27 mouse cellular contexts compared by ENCODE assay signal in genomic region chr5:29471396-29471795, GRCm38 (mm10). TPM values are rescaled to one million over a fixed set of nuclear protein-coding genes. Genes with fewer than 3 reads are reported as not detected.
"Had no signal": no experiment of that assay in that cellular context is flagged by ENCODE, and none has a peak within 500 bp of the region (broad histone marks: within the 10 kb centered on the region; RNA-seq: fewer than 3 reads in every experiment).

No protein-coding gene starts in this region.

- H3K27ac ChIP-seq: liver, embryonic 13.5 days; midbrain, embryonic 13.5 days; neural tube, embryonic 13.5 days; stomach, embryonic 15.5 days had no signal

- H3K9me3 ChIP-seq: liver, embryonic 13.5 days; midbrain, embryonic 13.5 days; neural tube, embryonic 13.5 days; stomach, embryonic 15.5 days had no signal

- H3K36me3 ChIP-seq: liver, embryonic 13.5 days; midbrain, embryonic 13.5 days; neural tube, embryonic 13.5 days; stomach, embryonic 15.5 days had no signal

- H3K9ac ChIP-seq: liver, embryonic 13.5 days; midbrain, embryonic 13.5 days; neural tube, embryonic 13.5 days; stomach, embryonic 15.5 days had no signal

- H3K4me2 ChIP-seq: liver, embryonic 13.5 days; midbrain, embryonic 13.5 days; neural tube, embryonic 13.5 days had no signal

- ATAC-seq: midbrain, embryonic 13.5 days had no signal

- H3K4me3 ChIP-seq: liver, embryonic 13.5 days; midbrain, embryonic 13.5 days; neural tube, embryonic 13.5 days; stomach, embryonic 15.5 days had no signal

- DNase-seq: kidney, adult 18-20 months; kidney, adult 9 months; kidney, postnatal 14 days; kidney, postnatal 4 days; left cerebral cortex, postnatal 4 days; liver, embryonic 13.5 days; lung, adult 2 months; lung, postnatal 14 days; lung, postnatal 4 days; right cerebral cortex, adult 18-20 months; right cerebral cortex, postnatal 14 days; spleen, adult 18-20 months; thymus, postnatal 25 days had no signal

RNA-seq across cellular contexts. Expression of gene Mnx1, which starts 6.9 kb away (rescaled TPM):
- total RNA-seq: layer of hippocampus, adult 18-20 months; layer of hippocampus, postnatal 14 days; left cerebral cortex, adult 8-10 months; left cerebral cortex, postnatal 14 days; left cerebral cortex, postnatal 4 days; liver, adult 2 months; megakaryocyte progenitor cell, adult 5-6 weeks; megakaryocyte-erythroid progenitor cell, adult 5-6 weeks had no signal
- polyA plus RNA-seq: kidney, embryonic 16.5 days; liver, adult 2 months; liver, embryonic 13.5 days; liver, embryonic 16.5 days; lung, adult 2 months; lung, embryonic 16.5 days; midbrain, embryonic 13.5 days; thymus, postnatal 0 days had no signal
